Mouse (Mus musculus): ENCODE results near the gene Aff3. TPM values are rescaled to one million over a fixed set of nuclear protein-coding genes. Genes with fewer than 3 reads are reported as not detected.
A peak's percentile ranks its signal among the peaks of the same experiment; 100 is the strongest.

Gene Aff3
- polyA plus RNA-seq, 1 experiment from 2014 or later, result 20.6 TPM

DNA sequence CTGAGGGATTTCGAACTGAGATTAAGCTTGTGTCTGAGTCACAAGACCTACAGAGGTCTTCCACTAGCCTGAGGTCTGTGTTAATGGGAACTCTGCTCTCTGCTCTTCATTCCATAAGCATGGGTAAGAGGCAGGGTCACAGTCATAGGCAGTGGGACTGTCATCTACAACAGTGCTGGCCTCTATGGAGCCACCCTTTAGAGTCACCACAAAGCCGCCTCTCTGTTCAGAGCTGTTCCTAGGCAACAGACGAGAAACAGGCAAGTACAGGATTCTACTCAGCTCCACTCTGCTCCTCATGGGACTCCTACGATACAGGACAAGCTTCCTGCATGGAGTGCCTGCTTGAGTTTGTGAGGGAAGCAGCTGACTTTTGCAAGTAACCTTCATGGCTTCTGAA lies 371.9 kb downstream of the Aff3 start:
- WGBS, result 75% methylated on average over 4 of the region's 4 CpGs
- Histone ChIP-seq H3K4me3 (no peak overlapping the region), H3K4me1 (peaks cover 8% of the 10 kb centered on the region), H3K4me2 (replicated peaks) (no peak overlapping the region), H3K9ac (no peak overlapping the region), H3K36me3 (peaks cover 4% of the 10 kb centered on the region), H3K9me3 (no peaks in the 10 kb centered on the region), H3K27ac (no peak overlapping the region), H3K27me3 (no peaks in the 10 kb centered on the region)
- ATAC-seq (ENCODE audit: low FRiP score, low read depth), result no peak

DNA sequence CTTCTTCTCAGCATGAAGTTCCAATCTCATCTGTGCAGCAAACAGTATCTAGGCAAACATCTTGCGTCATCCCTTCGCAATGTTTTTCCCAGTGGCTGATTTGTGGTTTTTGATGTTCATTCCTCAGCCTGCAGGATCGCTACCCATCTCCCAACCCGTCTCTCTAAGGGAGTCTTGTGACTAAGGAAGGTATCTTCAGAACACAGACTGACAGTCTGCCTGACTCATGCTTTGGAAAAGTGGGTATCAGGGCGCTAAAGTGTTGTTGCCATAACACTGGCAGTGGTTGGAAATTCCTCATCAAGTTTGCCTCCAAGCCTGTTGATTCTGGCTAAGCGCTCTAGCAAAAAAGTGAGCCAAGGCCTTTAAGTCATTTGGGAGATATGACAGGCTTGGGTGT lies 372.8 kb downstream of the Aff3 start:
- no peak overlapping the region for H3K27ac ChIP-seq
- H3K36me3 ChIP-seq, result peaks cover 4% of the 10 kb centered on the region; the same call in 1 of the 2 replicates
- H3K9ac ChIP-seq, result no peak overlapping the region
- H3K4me3 ChIP-seq, result no peak overlapping the region
- H3K9me3 ChIP-seq, result no peaks in the 10 kb centered on the region
- 87% methylated on average over 6 of the region's 6 CpGs for WGBS
- no peak for ATAC-seq (ENCODE audit: low FRiP score, low read depth)
- H3K4me2 ChIP-seq (replicated peaks), result no peak overlapping the region
- H3K4me1 ChIP-seq, result peaks cover 8% of the 10 kb centered on the region
- H3K27me3 ChIP-seq, result no peaks in the 10 kb centered on the region

DNA sequence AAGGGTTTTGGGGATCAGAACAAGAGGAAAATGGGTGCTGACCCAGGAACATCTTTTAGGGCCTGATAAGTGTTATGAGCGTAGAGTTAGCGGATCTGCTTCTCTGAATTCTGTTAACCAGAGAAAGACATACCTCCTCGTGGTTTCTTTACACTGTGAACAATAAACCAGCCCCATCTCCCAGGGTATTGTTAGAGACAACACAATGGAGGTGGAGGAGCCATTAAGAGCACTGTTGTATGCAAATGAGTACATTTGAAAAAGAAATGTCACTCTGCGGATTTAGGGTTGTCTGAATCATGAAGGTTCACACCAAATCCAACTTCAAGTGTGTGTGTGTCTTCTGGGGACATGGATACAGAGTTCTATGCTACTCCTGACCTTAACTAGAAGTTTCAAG lies 373.3 kb downstream of the Aff3 start:
- H3K9ac ChIP-seq, result no peak overlapping the region
- H3K27me3 ChIP-seq, result no peaks in the 10 kb centered on the region
- no peak for ATAC-seq (ENCODE audit: low FRiP score, low read depth)
- H3K4me2 ChIP-seq (replicated peaks), result no peak overlapping the region
- no peaks in the 10 kb centered on the region for H3K9me3 ChIP-seq
- H3K27ac ChIP-seq, result no peak overlapping the region
- H3K4me1 ChIP-seq, result peaks cover 8% of the 10 kb centered on the region
- WGBS, result 81% methylated on average over 4 of the region's 4 CpGs
- no peak overlapping the region for H3K4me3 ChIP-seq
- H3K36me3 ChIP-seq, result peaks cover 4% of the 10 kb centered on the region; the same call in 1 of the 2 replicates

DNA sequence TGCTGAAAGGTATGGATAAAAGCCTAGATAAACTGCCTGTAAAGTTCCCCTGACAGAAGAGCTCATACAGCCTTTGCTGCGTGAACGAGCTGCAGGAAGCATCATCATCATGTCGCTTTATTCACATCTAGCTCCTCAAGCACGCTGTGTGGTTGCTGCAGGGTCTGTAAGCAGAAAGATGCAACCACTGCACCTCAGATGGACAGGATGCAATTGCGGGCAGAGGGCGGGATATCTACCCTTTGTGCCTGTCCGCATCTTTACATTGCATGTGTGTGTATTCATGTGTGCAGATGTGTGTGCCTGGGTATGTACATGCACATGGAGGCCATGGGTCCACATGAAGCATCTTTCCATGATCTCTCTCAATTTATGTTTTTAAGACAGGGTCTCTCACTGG lies 373.9 kb downstream of the Aff3 start:
- Histone ChIP-seq H3K9me3 (no peaks in the 10 kb centered on the region), H3K27me3 (no peaks in the 10 kb centered on the region), H3K4me2 (replicated peaks) (no peak overlapping the region), H3K9ac (no peak overlapping the region), H3K36me3 (peaks cover 4% of the 10 kb centered on the region; the same call in 1 of the 2 replicates), H3K27ac (no peak overlapping the region), H3K4me3 (no peak overlapping the region), H3K4me1 (peaks cover 7% of the 10 kb centered on the region)
- 94% methylated on average over 7 of the region's 7 CpGs for WGBS
- ATAC-seq (ENCODE audit: low FRiP score, low read depth), result no peak

GRCm38 (mm10) chr1:38289891-38290290 lies 374.9 kb downstream of the Aff3 start:
- WGBS, result 82% methylated on average over 5 of the region's 5 CpGs
- Histone ChIP-seq H3K4me1 (no peaks in the 10 kb centered on the region; the same call in none of the 2 replicates), H3K9me3 (no peaks in the 10 kb centered on the region), H3K27ac (no peak overlapping the region), H3K4me2 (replicated peaks) (no peak overlapping the region), H3K9ac (no peak overlapping the region), H3K4me3 (no peak overlapping the region), H3K27me3 (no peaks in the 10 kb centered on the region), H3K36me3 (peaks cover 4% of the 10 kb centered on the region; the same call in 1 of the 2 replicates)
- ATAC-seq (ENCODE audit: low FRiP score, low read depth), result no peak

DNA sequence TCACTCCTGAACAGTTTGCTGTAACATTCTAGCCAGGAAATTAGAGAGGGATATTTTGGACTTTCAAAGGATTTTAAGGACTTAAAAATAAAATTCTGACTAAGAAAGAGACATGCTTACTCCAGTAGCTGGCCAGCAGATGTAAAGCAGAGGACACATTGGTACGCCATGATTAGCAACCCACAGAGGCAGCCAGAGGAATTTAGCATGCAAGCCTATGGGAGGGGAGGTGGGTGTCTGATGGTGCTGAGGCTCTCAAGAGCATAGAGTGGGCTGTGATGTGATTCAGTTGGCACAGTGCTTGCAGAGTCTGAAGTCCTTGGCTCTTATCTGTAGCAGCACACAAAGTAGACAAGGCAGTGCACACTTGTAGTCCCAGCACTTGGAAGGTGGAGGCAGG lies 376.0 kb downstream of the Aff3 start:
- ATAC-seq (ENCODE audit: low FRiP score, low read depth), result no peak

GRCm38 (mm10) chr1:38286551-38286950 lies 378.2 kb downstream of the Aff3 start:
- no peak for ATAC-seq (ENCODE audit: low FRiP score, low read depth)
- WGBS, result 92% methylated on average over 1 of the region's 1 CpGs

More for the DNA sequence above, 376.0 kb downstream of the Aff3 start:
- Histone ChIP-seq H3K4me1 (peaks cover 3% of the 10 kb centered on the region; the same call in 1 of the 2 replicates), H3K4me3 (no peak overlapping the region), H3K4me2 (replicated peaks) (no peak overlapping the region), H3K27ac (no peak overlapping the region), H3K9ac (no peak overlapping the region), H3K9me3 (no peaks in the 10 kb centered on the region), H3K27me3 (no peaks in the 10 kb centered on the region), H3K36me3 (peaks cover 4% of the 10 kb centered on the region; the same call in 1 of the 2 replicates)
- WGBS, result 89% methylated on average over 1 of the region's 1 CpGs

GRCm38 (mm10) chr1:38280549-38280948 lies 384.2 kb downstream of the Aff3 start:
- H3K9ac ChIP-seq, result no peak overlapping the region
- 0 out of 2 replicates have a peak, but pooled peaks cover 3% of the 10 kb centered on the region for H3K4me1 ChIP-seq
- H3K36me3 ChIP-seq, result 0 out of 2 replicates have a peak, but pooled peaks cover 3% of the 10 kb centered on the region
- no peak overlapping the region for H3K4me2 ChIP-seq (replicated peaks)
- H3K27ac ChIP-seq, result no peak overlapping the region
- WGBS, result 92% methylated on average over 7 of the region's 7 CpGs
- H3K27me3 ChIP-seq, result no peaks in the 10 kb centered on the region
- ATAC-seq (ENCODE audit: low FRiP score, low read depth), result no peak
- H3K4me3 ChIP-seq, result no peak overlapping the region
- no peaks in the 10 kb centered on the region for H3K9me3 ChIP-seq

More at GRCm38 (mm10) chr1:38286551-38286950, 378.2 kb downstream of the Aff3 start:
- Histone ChIP-seq H3K4me1 (0 out of 2 replicates have a peak, but pooled peaks cover 3% of the 10 kb centered on the region), H3K27ac (no peak overlapping the region), H3K9me3 (no peaks in the 10 kb centered on the region), H3K9ac (no peak overlapping the region), H3K4me2 (replicated peaks) (no peak overlapping the region), H3K4me3 (no peak overlapping the region), H3K36me3 (peaks cover 4% of the 10 kb centered on the region; the same call in 1 of the 2 replicates), H3K27me3 (no peaks in the 10 kb centered on the region)

DNA sequence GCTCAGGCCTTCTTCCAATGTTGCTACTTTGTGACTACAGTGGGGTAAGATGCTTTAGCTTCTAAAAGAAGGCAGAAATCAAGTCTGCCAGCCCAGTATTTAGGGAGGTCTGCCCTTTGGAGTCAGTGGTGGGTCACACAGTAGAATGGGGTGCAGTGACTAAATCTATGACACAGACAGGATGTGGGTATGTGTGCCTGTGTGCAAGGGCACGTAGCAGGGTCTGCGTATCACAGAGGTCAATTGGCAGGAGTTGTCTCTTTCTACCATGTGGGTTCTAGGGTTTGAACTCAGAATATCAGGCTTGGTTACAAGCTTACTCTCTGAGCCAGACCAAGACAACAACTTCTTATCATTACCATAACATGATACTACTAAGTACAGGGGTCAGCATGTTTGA lies 393.4 kb downstream of the Aff3 start:
- H3K4me1 ChIP-seq, result peaks cover 8% of the 10 kb centered on the region; the same call in 1 of the 2 replicates
- no peak overlapping the region for H3K4me3 ChIP-seq
- H3K9ac ChIP-seq, result no peak overlapping the region
- H3K4me2 ChIP-seq (replicated peaks), result no peak overlapping the region
- H3K9me3 ChIP-seq, result no peaks in the 10 kb centered on the region
- peaks cover 15% of the 10 kb centered on the region for H3K36me3 ChIP-seq
- WGBS, result 98% methylated on average over 2 of the region's 2 CpGs
- H3K27me3 ChIP-seq, result no peaks in the 10 kb centered on the region
- no peak for ATAC-seq (ENCODE audit: low FRiP score, low read depth)
- H3K27ac ChIP-seq, result no peak overlapping the region

DNA sequence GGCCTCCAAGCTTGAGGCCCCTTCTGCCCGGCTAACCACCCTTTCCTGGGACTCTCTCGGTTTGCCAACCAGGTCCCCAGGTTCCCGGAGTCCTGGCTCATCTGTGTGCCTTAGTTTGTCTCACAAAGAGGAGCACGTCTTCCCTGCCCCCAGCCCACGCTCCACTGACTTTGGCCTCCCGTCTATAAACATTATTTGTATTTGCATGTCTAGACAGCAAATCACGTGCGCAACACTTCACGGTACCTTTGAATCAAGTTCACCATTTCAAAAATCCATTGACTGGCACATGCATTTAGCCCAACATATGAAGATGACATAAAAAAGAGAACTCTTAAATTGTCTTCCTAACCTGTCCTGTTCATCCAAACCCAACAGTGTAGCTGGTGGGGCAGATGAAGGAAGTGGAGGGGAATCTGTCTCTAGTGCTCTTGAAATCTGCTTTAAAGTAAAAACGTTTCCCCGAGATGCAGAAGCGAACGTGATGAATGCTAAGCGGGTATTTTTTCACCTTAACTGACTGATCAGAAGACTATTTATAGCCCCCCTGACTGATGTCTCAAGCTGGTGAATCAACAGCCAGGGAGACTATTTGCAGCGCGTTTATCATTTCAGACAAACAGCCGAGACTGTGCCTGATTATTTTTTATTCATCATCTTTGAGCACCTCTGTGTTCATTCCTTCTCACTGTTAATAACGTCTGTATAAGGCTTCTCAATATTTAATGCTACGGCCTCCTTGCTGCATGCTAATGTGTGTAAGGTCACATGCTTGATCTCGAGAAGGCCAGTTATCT lies 396.3 kb downstream of the Aff3 start:
- WGBS, result 73% methylated on average over 20 of the region's 20 CpGs
- H3K4me1 ChIP-seq, result peaks cover 20% of the 10 kb centered on the region
- no peaks in the 10 kb centered on the region for H3K27me3 ChIP-seq
- no peak overlapping the region for H3K4me3 ChIP-seq
- H3K4me2 ChIP-seq (replicated peaks), result no peak overlapping the region
- no peak overlapping the region for H3K9ac ChIP-seq
- ATAC-seq (ENCODE audit: low FRiP score, low read depth), result no peak
- H3K36me3 ChIP-seq, result peaks cover 36% of the 10 kb centered on the region
- peak overlapping the region; percentile 48; the same call in 1 of the 2 replicates for H3K27ac ChIP-seq
- H3K9me3 ChIP-seq, result no peaks in the 10 kb centered on the region

DNA sequence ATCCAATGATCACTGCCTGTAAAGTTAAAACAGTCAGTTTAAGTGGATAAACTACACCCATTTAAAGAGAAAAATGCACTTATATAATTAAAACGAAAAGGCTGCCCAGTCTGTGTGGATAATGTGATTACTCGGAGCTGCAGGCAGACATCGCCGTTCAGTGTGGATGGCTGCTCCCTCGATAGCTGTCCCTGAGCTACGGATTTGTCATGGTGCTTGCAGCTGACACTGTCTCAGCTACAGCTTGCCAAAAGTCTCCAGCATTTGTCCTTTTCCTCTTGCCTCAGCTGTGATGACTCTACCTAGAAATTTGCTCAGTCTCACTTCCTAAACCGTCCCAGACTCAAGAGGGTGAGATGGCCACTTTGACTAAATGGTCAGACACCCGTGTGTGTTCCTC lies 401.5 kb downstream of the Aff3 start:
- peak overlapping the region; percentile 77 for H3K27ac ChIP-seq
- no peak for ATAC-seq (ENCODE audit: low FRiP score, low read depth)

DNA sequence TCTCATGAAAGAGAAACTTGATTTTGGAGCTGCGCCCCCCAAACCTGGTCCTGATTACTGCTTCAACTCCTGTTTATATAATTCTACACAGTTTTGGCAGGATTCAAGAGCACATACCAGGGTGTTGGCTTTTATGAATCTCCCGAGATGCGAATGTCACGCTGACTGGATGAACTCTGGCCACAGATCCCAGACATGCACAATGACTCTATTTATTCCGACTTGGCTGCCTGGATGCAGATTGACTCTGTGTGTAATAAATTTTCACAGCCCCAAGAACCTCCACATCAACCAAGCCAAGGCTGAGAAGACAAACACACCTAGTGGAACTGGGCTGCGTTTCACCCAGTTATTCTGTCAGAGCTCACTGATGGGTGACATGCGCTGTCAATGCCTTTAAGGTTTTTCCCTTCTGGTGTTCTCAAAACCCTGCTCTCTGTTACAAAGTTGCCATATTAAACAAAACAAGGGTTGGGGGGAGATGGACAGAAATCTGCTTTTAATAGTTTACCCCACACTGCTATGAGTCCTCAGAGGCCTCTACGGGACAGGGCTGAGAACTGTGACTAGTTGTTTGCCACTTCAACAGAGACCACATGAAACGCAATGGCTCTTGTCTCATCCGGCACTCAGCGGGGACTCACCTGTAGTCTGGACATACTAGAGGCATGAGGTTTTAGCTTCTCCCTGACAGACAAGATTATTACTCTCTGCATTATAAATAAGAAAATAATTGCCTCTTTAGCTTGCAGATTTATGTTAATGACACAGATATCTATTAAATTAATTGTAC lies 402.2 kb downstream of the Aff3 start:
- Histone ChIP-seq H3K9me3 (no peaks in the 10 kb centered on the region), H3K36me3 (peaks cover 35% of the 10 kb centered on the region), H3K27me3 (no peaks in the 10 kb centered on the region), H3K4me3 (no peak overlapping the region), H3K9ac (no peak overlapping the region), H3K4me2 (replicated peaks) (peak overlapping the region; percentile 31), H3K27ac (peak overlapping the region; percentile 78), H3K4me1 (peaks cover 66% of the 10 kb centered on the region)
- peak; percentile 88 for ATAC-seq (ENCODE audit: low FRiP score, low read depth)
- 36% methylated on average over 11 of the region's 11 CpGs for WGBS

More for the DNA sequence above, 401.5 kb downstream of the Aff3 start:
- Histone ChIP-seq H3K27me3 (no peaks in the 10 kb centered on the region), H3K4me1 (peaks cover 62% of the 10 kb centered on the region), H3K9me3 (no peaks in the 10 kb centered on the region), H3K36me3 (peaks cover 35% of the 10 kb centered on the region), H3K4me2 (replicated peaks) (0 out of 2 replicates have a peak overlapping the region, but pooled peaks have one; percentile 7), H3K4me3 (no peak overlapping the region), H3K9ac (no peak overlapping the region)
- WGBS, result 56% methylated on average over 8 of the region's 8 CpGs

Data from limb, embryonic 13.5 days (tissue).